Mouse (Mus musculus) urinary bladder, postnatal 10 days (tissue): ENCODE measurements at regions not wholly inside any gene's neighbourhood (a gene's known extent, or its start where the extent isn't known, plus 50 kb on each side); places are given as distances from the start of the nearest gene placed in this dataset.
"Not testable (repeated sequence)": the region's sequence is repeated elsewhere in the genome, so short reads cannot be mapped to it uniquely, and the experiment has no call there.

Experiments used
- DNase-seq: peaks from one replicate; pipeline ENCODE4 v3.0.0; 2022; ENCODE audit warnings: low spot score

GRCm38 (mm10) chr14:61757086-61757822 lies 150.0 kb downstream of the Kcnrg start:
- DNase-seq = peak; percentile 19

GRCm38 (mm10) chr14:61757823-61758175 lies 150.5 kb downstream of the Kcnrg start:
- DNase-seq = no peak

DNA sequence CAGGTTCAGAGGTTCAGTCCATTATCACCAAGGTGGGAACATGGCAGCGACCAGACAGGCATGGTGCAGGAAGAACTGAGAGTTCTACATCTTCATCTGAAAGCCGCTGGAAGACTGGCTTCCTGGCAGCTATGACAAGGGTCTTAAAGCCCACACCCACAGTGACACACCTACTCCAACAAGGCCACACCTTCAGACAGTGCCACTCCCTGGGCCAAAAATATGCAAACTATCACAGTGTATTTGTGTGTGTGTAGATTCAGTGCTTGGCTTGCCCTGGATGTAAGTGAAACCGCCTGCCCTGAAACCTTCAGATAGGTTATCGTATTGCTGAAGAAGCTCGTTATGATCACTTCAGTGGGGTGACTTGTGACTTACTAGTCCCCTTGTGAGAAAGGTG lies 151.3 kb downstream of the Kcnrg start:
- DNase-seq = no peak

DNA sequence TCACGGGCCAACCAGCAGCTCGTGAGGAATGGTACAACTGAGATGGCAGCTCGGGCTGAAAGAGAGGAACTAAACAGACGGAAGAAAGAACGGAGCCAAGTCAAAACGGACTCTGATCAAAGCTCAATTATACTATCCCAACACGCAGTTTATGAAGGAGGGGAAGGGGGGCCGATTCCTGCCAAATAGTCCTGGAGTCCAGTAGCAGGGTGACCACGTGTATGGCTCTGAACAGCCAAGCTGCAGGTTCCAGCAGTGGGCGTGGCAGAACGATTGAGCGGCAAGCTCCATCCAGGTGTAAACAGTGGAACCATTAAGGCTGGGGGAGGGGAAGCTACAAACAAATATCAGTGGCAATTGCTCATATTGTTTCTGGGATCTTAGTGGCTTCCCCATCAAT lies 152.9 kb downstream of the Kcnrg start:
- not testable (repeated sequence) for DNase-seq

GRCm38 (mm10) chr14:61762076-61762475 lies 154.8 kb downstream of the Kcnrg start:
- no peak for DNase-seq

GRCm38 (mm10) chr14:61769881-61770280 lies 162.6 kb downstream of the Kcnrg start:
- no peak for DNase-seq

GRCm38 (mm10) chr14:61774171-61774570 lies 166.9 kb downstream of the Kcnrg start:
- DNase-seq = no peak

DNA sequence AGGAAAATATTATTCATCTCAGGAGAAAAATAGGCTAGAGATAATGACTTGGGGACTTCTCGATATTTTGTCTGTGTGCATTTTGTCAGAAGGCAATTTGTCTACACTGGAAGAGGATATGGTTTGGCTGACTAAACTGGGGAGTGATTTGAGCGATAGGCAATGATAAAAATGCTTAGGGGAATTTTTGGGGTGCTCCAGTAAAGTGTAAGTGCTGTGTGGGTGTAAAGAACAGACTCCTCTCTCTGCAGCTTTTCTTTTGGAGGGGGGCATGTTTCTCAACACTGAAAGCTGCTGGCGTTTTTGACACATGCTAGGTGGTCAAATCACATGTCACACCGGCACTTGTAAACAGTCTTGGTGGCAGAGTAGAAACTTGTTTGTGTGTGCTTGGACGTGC lies 171.4 kb downstream of the Kcnrg start:
- no peak for DNase-seq

- no peak for DNase-seq
These were observed 175.9 kb downstream of the Kcnrg start for GRCm38 (mm10) chr14:61783206-61783605.

- no peak for DNase-seq
These were observed 177.4 kb downstream of the Kcnrg start for GRCm38 (mm10) chr14:61784609-61785008.

- DNase-seq = no peak
These were observed 178.8 kb downstream of the Kcnrg start for GRCm38 (mm10) chr14:61786031-61786430.

GRCm38 (mm10) chr14:61787746-61788145 lies 180.5 kb downstream of the Kcnrg start:
- DNase-seq = no peak

- no peak for DNase-seq
These were observed 181.9 kb downstream of the Kcnrg start for GRCm38 (mm10) chr14:61788998-61789790.

- no peak for DNase-seq
These were observed 188.9 kb downstream of the Kcnrg start for GRCm38 (mm10) chr14:61795976-61796645.

DNA sequence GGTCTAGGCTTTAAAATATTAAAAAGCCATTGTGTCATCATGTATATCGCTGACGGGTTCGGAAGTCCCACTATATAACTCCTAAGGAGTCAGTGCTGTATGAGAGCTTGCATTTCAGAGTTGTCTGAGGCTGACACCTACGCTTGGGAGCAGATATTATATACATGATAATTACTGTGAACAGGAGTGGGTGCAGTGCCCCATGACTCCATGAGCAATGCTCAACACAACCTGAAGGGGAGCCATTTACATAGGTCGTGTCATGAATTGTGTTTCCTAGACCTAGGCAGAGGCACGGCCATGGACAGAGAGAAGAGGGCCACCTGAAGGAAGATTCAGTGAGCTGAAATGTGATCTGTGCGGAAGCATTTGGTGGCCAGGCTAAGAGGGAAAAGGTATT lies 189.4 kb downstream of the Kcnrg start:
- DNase-seq = no peak

- no peak for DNase-seq
These were observed 196.2 kb downstream of the Kcnrg start for GRCm38 (mm10) chr14:61803421-61803925.

- no peak for DNase-seq
These were observed 198.2 kb downstream of the Kcnrg start for GRCm38 (mm10) chr14:61805433-61805832.

- no peak for DNase-seq
These were observed 200.9 kb downstream of the Kcnrg start for GRCm38 (mm10) chr14:61808193-61808592.

GRCm38 (mm10) chr14:61809716-61810437 lies 202.6 kb downstream of the Kcnrg start:
- DNase-seq = no peak

DNA sequence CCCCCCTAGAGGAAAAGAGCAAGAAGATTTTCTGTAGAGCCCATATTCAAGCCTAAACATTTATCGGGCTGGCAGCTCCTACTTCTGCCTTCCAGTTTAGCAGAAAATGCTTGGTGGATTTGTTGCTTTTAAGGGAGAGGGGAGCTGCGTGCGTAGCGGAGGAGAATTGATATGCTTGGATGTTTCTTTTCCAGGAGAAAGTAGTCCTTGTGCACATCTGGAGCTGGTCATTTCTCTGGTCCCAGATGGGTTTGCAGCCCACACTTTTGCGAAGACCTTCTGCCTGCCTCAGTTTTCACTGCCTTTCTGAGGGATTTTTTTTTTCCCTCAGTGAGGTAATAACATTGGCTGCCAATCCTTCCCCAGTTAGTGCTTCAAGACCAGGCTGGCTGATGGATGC lies 203.6 kb downstream of the Kcnrg start:
- no peak for DNase-seq

DNA sequence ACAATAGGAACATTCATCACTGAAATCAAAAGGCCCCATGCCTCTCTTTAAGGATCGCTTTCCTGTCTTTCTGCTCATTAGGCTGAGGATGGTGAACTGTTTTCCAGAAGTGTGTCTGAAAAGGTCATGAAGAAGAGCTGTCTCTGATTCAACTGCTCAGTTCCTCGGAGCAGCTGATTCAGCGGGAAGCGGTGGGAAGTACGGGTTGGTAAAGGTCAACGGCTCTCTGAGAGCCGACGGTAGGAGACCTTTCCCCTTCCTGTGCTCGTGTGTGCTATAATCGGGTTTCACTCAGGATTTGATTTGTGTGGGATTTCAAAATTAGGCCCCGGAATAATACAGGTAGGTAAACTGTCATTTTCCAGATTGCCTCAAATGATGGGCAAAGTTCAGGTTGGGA lies 210.5 kb downstream of the Kcnrg start:
- no peak for DNase-seq

- DNase-seq = no peak
These were observed 211.1 kb downstream of the Kcnrg start for GRCm38 (mm10) chr14:61818365-61818764.
